Mouse (Mus musculus): ENCODE measurements around the gene Llgl2. TPM values are rescaled to one million over a fixed set of nuclear protein-coding genes. Genes with fewer than 3 reads are reported as not detected.

The Llgl2 gene
- total and polyA plus RNA-seq, 2 experiments from 2014 or later: 14.1 to 49.8 TPM

GRCm38 (mm10) chr11:115883251-115883650, 59.4 kb downstream of the Llgl2 start:
- Histone ChIP-seq H3K36me3 (replicated peaks; ENCODE audit: control insufficient read depth, insufficient read depth, low read length) (no peaks in the 10 kb centered on the region), H3K4me1 (ENCODE audit: control insufficient read depth, insufficient read depth) (0 out of 2 replicates have a peak, but pooled peaks cover 4% of the 10 kb centered on the region), H3K9ac (replicated peaks; ENCODE audit: low read depth, low read length) (no peak overlapping the region), H3K4me3 (ENCODE audit: low read depth, low read length) (no peak overlapping the region), H3K4me2 (ENCODE audit: low read depth, low read length) (no peak overlapping the region), H3K27me3 (ENCODE audit: control insufficient read depth, insufficient read depth, low read length) (peaks cover 11% of the 10 kb centered on the region; the same call in 1 of the 2 replicates), H3K9me3 (replicated peaks; ENCODE audit: control insufficient read depth, low read length) (no peaks in the 10 kb centered on the region), H3K27ac (ENCODE audit: low read depth) (no peak overlapping the region)
- no peak for DNase-seq (ENCODE audit: low spot score)
- TF ChIP-seq EP300 (IDR thresholded peaks at IDR 0.05; ENCODE audit: low read depth) (no peak), CTCF (IDR thresholded peaks at IDR 0.05; ENCODE audit: low read depth) (no peak)
- no peak for ATAC-seq (ENCODE audit: insufficient read depth, low read depth)
- 19% methylated on average over 13 of the region's 17 CpGs for WGBS

GRCm38 (mm10) chr11:115884361-115884760, 60.5 kb downstream of the Llgl2 start:
- H3K9me3 ChIP-seq (replicated peaks; ENCODE audit: control insufficient read depth, low read length): no peaks in the 10 kb centered on the region
- ATAC-seq (ENCODE audit: insufficient read depth, low read depth) (no peak), DNase-seq (ENCODE audit: low spot score) (no peak)
- H3K36me3 ChIP-seq (replicated peaks; ENCODE audit: control insufficient read depth, insufficient read depth, low read length): no peaks in the 10 kb centered on the region
- no peak overlapping the region for H3K4me2 ChIP-seq (ENCODE audit: low read depth, low read length)
- H3K4me3 ChIP-seq (ENCODE audit: low read depth, low read length): no peak overlapping the region
- no peak overlapping the region for H3K27ac ChIP-seq (ENCODE audit: low read depth)
- H3K4me1 ChIP-seq (ENCODE audit: control insufficient read depth, insufficient read depth): 0 out of 2 replicates have a peak, but pooled peaks cover 4% of the 10 kb centered on the region
- WGBS: 90% methylated on average over 3 of the region's 3 CpGs
- no peak overlapping the region for H3K9ac ChIP-seq (replicated peaks; ENCODE audit: low read depth, low read length)
- peaks cover 11% of the 10 kb centered on the region; the same call in 1 of the 2 replicates for H3K27me3 ChIP-seq (ENCODE audit: control insufficient read depth, insufficient read depth, low read length)
- TF ChIP-seq EP300 (IDR thresholded peaks at IDR 0.05; ENCODE audit: low read depth) (no peak), CTCF (IDR thresholded peaks at IDR 0.05; ENCODE audit: low read depth) (no peak)

DNA sequence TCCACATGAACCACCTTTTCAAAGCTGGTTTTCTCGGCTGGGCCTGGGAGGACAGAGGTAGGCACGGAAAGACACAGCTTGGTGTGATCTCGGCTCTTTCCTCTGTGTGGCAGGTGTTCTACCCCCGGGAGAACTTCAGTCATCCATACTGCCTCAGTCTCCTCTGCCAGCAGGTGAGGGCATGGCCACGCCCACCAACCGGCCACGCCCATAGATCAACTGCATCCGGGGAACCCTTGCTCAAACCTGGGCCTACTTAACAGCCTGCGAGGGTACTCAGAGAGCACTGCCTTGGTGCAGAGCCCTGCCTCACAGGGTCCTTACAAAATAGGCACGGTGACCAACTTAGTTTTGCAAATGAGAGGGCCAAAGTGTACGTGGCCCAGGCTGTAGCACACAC, 61.4 kb downstream of the Llgl2 start:
- Histone ChIP-seq H3K4me3 (ENCODE audit: low read depth, low read length) (no peak overlapping the region), H3K4me1 (ENCODE audit: control insufficient read depth, insufficient read depth) (0 out of 2 replicates have a peak, but pooled peaks cover 4% of the 10 kb centered on the region), H3K27me3 (ENCODE audit: control insufficient read depth, insufficient read depth, low read length) (peaks cover 11% of the 10 kb centered on the region; the same call in 1 of the 2 replicates), H3K9me3 (replicated peaks; ENCODE audit: control insufficient read depth, low read length) (no peaks in the 10 kb centered on the region), H3K27ac (ENCODE audit: low read depth) (no peak overlapping the region), H3K4me2 (ENCODE audit: low read depth, low read length) (no peak overlapping the region), H3K9ac (replicated peaks; ENCODE audit: low read depth, low read length) (no peak overlapping the region), H3K36me3 (replicated peaks; ENCODE audit: control insufficient read depth, insufficient read depth, low read length) (no peaks in the 10 kb centered on the region)
- DNase-seq (ENCODE audit: low spot score) (no peak), ATAC-seq (ENCODE audit: insufficient read depth, low read depth) (no peak)
- TF ChIP-seq EP300 (IDR thresholded peaks at IDR 0.05; ENCODE audit: low read depth): no peak
- TF ChIP-seq CTCF (IDR thresholded peaks at IDR 0.05; ENCODE audit: low read depth): no peak
- 67% methylated on average over 11 of the region's 11 CpGs for WGBS

GRCm38 (mm10) chr11:115886446-115886845, 62.6 kb downstream of the Llgl2 start:
- H3K4me2 ChIP-seq (ENCODE audit: low read depth, low read length): no peak overlapping the region
- no peak overlapping the region for H3K4me3 ChIP-seq (ENCODE audit: low read depth, low read length)
- H3K9ac ChIP-seq (replicated peaks; ENCODE audit: low read depth, low read length): no peak overlapping the region
- ATAC-seq (ENCODE audit: insufficient read depth, low read depth) (no peak), DNase-seq (ENCODE audit: low spot score) (no peak)
- WGBS: 83% methylated on average over 11 of the region's 11 CpGs
- H3K9me3 ChIP-seq (replicated peaks; ENCODE audit: control insufficient read depth, low read length): no peaks in the 10 kb centered on the region
- no peak overlapping the region for H3K27ac ChIP-seq (ENCODE audit: low read depth)
- 0 out of 2 replicates have a peak, but pooled peaks cover 4% of the 10 kb centered on the region for H3K4me1 ChIP-seq (ENCODE audit: control insufficient read depth, insufficient read depth)
- peaks cover 11% of the 10 kb centered on the region; the same call in 1 of the 2 replicates for H3K27me3 ChIP-seq (ENCODE audit: control insufficient read depth, insufficient read depth, low read length)
- no peaks in the 10 kb centered on the region for H3K36me3 ChIP-seq (replicated peaks; ENCODE audit: control insufficient read depth, insufficient read depth, low read length)
- TF ChIP-seq CTCF (IDR thresholded peaks at IDR 0.05; ENCODE audit: low read depth): no peak
- TF ChIP-seq EP300 (IDR thresholded peaks at IDR 0.05; ENCODE audit: low read depth): no peak

GRCm38 (mm10) chr11:115888020-115888419, 64.2 kb downstream of the Llgl2 start:
- ATAC-seq (ENCODE audit: insufficient read depth, low read depth) (no peak), DNase-seq (ENCODE audit: low spot score) (no peak)
- Histone ChIP-seq H3K36me3 (replicated peaks; ENCODE audit: control insufficient read depth, insufficient read depth, low read length) (no peaks in the 10 kb centered on the region), H3K9me3 (replicated peaks; ENCODE audit: control insufficient read depth, low read length) (no peaks in the 10 kb centered on the region), H3K27ac (ENCODE audit: low read depth) (no peak overlapping the region), H3K4me2 (ENCODE audit: low read depth, low read length) (no peak overlapping the region), H3K27me3 (ENCODE audit: control insufficient read depth, insufficient read depth, low read length) (peaks cover 7% of the 10 kb centered on the region; the same call in 1 of the 2 replicates), H3K4me1 (ENCODE audit: control insufficient read depth, insufficient read depth) (0 out of 2 replicates have a peak, but pooled peaks cover 4% of the 10 kb centered on the region), H3K4me3 (ENCODE audit: low read depth, low read length) (no peak overlapping the region), H3K9ac (replicated peaks; ENCODE audit: low read depth, low read length) (no peak overlapping the region)
- 93% methylated on average over 5 of the region's 5 CpGs for WGBS
- TF ChIP-seq CTCF (IDR thresholded peaks at IDR 0.05; ENCODE audit: low read depth) (no peak), EP300 (IDR thresholded peaks at IDR 0.05; ENCODE audit: low read depth) (no peak)

GRCm38 (mm10) chr11:115889159-115889558, 65.3 kb downstream of the Llgl2 start:
- no peak overlapping the region for H3K4me2 ChIP-seq (ENCODE audit: low read depth, low read length)
- H3K9ac ChIP-seq (replicated peaks; ENCODE audit: low read depth, low read length): no peak overlapping the region
- no peaks in the 10 kb centered on the region for H3K27me3 ChIP-seq (ENCODE audit: control insufficient read depth, insufficient read depth, low read length)
- 83% methylated on average over 6 of the region's 6 CpGs for WGBS
- H3K4me1 ChIP-seq (ENCODE audit: control insufficient read depth, insufficient read depth): 0 out of 2 replicates have a peak, but pooled peaks cover 4% of the 10 kb centered on the region
- TF ChIP-seq CTCF (IDR thresholded peaks at IDR 0.05; ENCODE audit: low read depth) (no peak), EP300 (IDR thresholded peaks at IDR 0.05; ENCODE audit: low read depth) (no peak)
- no peak overlapping the region for H3K4me3 ChIP-seq (ENCODE audit: low read depth, low read length)
- H3K36me3 ChIP-seq (replicated peaks; ENCODE audit: control insufficient read depth, insufficient read depth, low read length): peaks cover 11% of the 10 kb centered on the region
- ATAC-seq (ENCODE audit: insufficient read depth, low read depth): no peak
- H3K9me3 ChIP-seq (replicated peaks; ENCODE audit: control insufficient read depth, low read length): no peaks in the 10 kb centered on the region
- no peak for DNase-seq (ENCODE audit: low spot score)
- H3K27ac ChIP-seq (ENCODE audit: low read depth): no peak overlapping the region
